Mouse (Mus musculus) kidney, embryonic 14.5 days (tissue): ENCODE measurements at regions not wholly inside any gene's neighbourhood (a gene's known extent, or its start where the extent isn't known, plus 50 kb on each side); places are given as distances from the start of the nearest gene placed in this dataset.

ENCODE experiments used
- ATAC-seq: fragments of 200-750 bp; cut with Nextera tagmentation; 2 replicates; pipeline ENCODE4 v1.8.0; 2017; ENCODE audit warnings: moderate number of reproducible peaks, mild to moderate bottlenecking, moderate TSS enrichment, moderate library complexity; ENCODE audit not compliant: low FRiP score, low TSS enrichment
- H3K27ac ChIP-seq: fragments of 300-500 bp; sonication (generic); 2 replicates; pipeline ENCODE4 v1.5.1; 2014; ENCODE audit warnings: low read depth, mild to moderate bottlenecking, low read length, moderate library complexity, mixed read lengths
- H3K27me3 ChIP-seq: fragments of 300-500 bp; sonication (generic); 2 replicates; pipeline ENCODE4 v1.6.1; 2014; ENCODE audit warnings: mild to moderate bottlenecking, low read length; ENCODE audit not compliant: control insufficient read depth, insufficient read depth
- H3K36me3 ChIP-seq: fragments of 300-500 bp; sonication (generic); 2 replicates; pipeline ENCODE4 v1.6.1; 2014; ENCODE audit warnings: low read length, mixed read lengths; ENCODE audit not compliant: control insufficient read depth, insufficient read depth
- H3K4me1 ChIP-seq: fragments of 300-500 bp; sonication (generic); 2 replicates; pipeline ENCODE4 v1.6.1; 2014; ENCODE audit warnings: low read length, mixed read lengths; ENCODE audit not compliant: control insufficient read depth, insufficient read depth
- H3K4me2 ChIP-seq: fragments of 300-500 bp; sonication (generic); replicated peaks from 2 replicates; pipeline ENCODE4 v1.6.1; 2014; ENCODE audit warnings: low read depth, mild to moderate bottlenecking, low read length
- H3K4me3 ChIP-seq: fragments of 300-500 bp; sonication (generic); 2 replicates; pipeline ENCODE4 v1.5.1; 2014; ENCODE audit warnings: mild to moderate bottlenecking, low read length
- H3K9ac ChIP-seq: fragments of 300-500 bp; sonication (generic); 2 replicates; pipeline ENCODE4 v1.6.1; 2014; ENCODE audit warnings: low read depth, mild to moderate bottlenecking, low read length, moderate library complexity
- H3K9me3 ChIP-seq: fragments of 300-500 bp; sonication (generic); 2 replicates; pipeline ENCODE4 v1.6.1; 2016; ENCODE audit warnings: low read length; ENCODE audit not compliant: control insufficient read depth
- WGBS: fragments of 180-500 bp; shearing (Covaris S2); extraction: QIAGEN DNeasy Blood & Tissue Kit; methylation state at CpG from one replicate; pipeline ENCODE4 v1.1.7; 2014; 5-methylcytosine and 5-hydroxymethylcytosine counted together

- no peak overlapping the region for H3K4me3 ChIP-seq
- no peak overlapping the region for H3K9ac ChIP-seq
- H3K9me3 ChIP-seq = no peaks in the 10 kb centered on the region
- peaks cover 6% of the 10 kb centered on the region; the same call in 1 of the 2 replicates for H3K4me1 ChIP-seq
- no peak for ATAC-seq
- H3K27me3 ChIP-seq = no peaks in the 10 kb centered on the region
- H3K36me3 ChIP-seq = no peaks in the 10 kb centered on the region
- WGBS = 48% methylated on average over 3 of the region's 3 CpGs
- no peak overlapping the region for H3K4me2 ChIP-seq
- no peak overlapping the region for H3K27ac ChIP-seq
Observed at GRCm38 (mm10) chr13:40652916-40653315, 85.3 kb downstream of the Tfap2a start.

- H3K4me2 ChIP-seq = no peak overlapping the region
- no peak overlapping the region for H3K9ac ChIP-seq
- peaks cover 6% of the 10 kb centered on the region; the same call in 1 of the 2 replicates for H3K4me1 ChIP-seq
- 0 out of 2 replicates have a peak, but pooled peaks have one; percentile 43 for ATAC-seq
- H3K4me3 ChIP-seq = no peak overlapping the region
- no peaks in the 10 kb centered on the region for H3K27me3 ChIP-seq
- H3K36me3 ChIP-seq = no peaks in the 10 kb centered on the region
- no peak overlapping the region for H3K27ac ChIP-seq
- H3K9me3 ChIP-seq = no peaks in the 10 kb centered on the region
- 56% methylated on average over 16 of the region's 16 CpGs for WGBS
Observed at GRCm38 (mm10) chr13:40651056-40651455, 87.1 kb downstream of the Tfap2a start.

GRCm38 (mm10) chr13:40650036-40650709 lies 88.0 kb downstream of the Tfap2a start:
- H3K27ac ChIP-seq = no peak overlapping the region
- no peak; the same call in 1 of the 2 replicates for ATAC-seq

GRCm38 (mm10) chr13:40649096-40650035 lies 88.8 kb downstream of the Tfap2a start:
- no peak overlapping the region for H3K4me3 ChIP-seq
- H3K27me3 ChIP-seq = no peaks in the 10 kb centered on the region
- H3K9me3 ChIP-seq = no peaks in the 10 kb centered on the region
- H3K4me2 ChIP-seq = peak overlapping the region; percentile 25; the same call in 1 of the 2 replicates
- peaks cover 6% of the 10 kb centered on the region; the same call in 1 of the 2 replicates for H3K4me1 ChIP-seq
- 34% methylated on average over 10 of the region's 10 CpGs for WGBS
- peak; percentile 72; the same call in 1 of the 2 replicates for ATAC-seq
- no peaks in the 10 kb centered on the region for H3K36me3 ChIP-seq
- H3K9ac ChIP-seq = no peak overlapping the region
- H3K27ac ChIP-seq = no peak overlapping the region

More at GRCm38 (mm10) chr13:40650036-40650709, 88.0 kb downstream of the Tfap2a start:
- H3K4me1 ChIP-seq = peaks cover 6% of the 10 kb centered on the region; the same call in 1 of the 2 replicates
- H3K9me3 ChIP-seq = no peaks in the 10 kb centered on the region
- no peak overlapping the region for H3K4me3 ChIP-seq
- H3K27me3 ChIP-seq = no peaks in the 10 kb centered on the region
- H3K9ac ChIP-seq = no peak overlapping the region
- peak overlapping the region; percentile 25; the same call in 1 of the 2 replicates for H3K4me2 ChIP-seq
- no peaks in the 10 kb centered on the region for H3K36me3 ChIP-seq
- 29% methylated on average over 10 of the region's 10 CpGs for WGBS

- no peak overlapping the region for H3K4me2 ChIP-seq
- H3K9me3 ChIP-seq = no peaks in the 10 kb centered on the region
- no peak overlapping the region for H3K27ac ChIP-seq
- no peaks in the 10 kb centered on the region for H3K36me3 ChIP-seq
- H3K27me3 ChIP-seq = no peaks in the 10 kb centered on the region
- H3K9ac ChIP-seq = no peak overlapping the region
- peaks cover 6% of the 10 kb centered on the region; the same call in 1 of the 2 replicates for H3K4me1 ChIP-seq
- WGBS = 74% methylated on average over 10 of the region's 10 CpGs
- H3K4me3 ChIP-seq = no peak overlapping the region
- ATAC-seq = no peak
Observed at GRCm38 (mm10) chr13:40646131-40646530, 92.0 kb downstream of the Tfap2a start.

GRCm38 (mm10) chr13:40645646-40646045 lies 92.5 kb downstream of the Tfap2a start:
- ATAC-seq = no peak
- no peaks in the 10 kb centered on the region for H3K9me3 ChIP-seq
- H3K4me3 ChIP-seq = no peak overlapping the region
- H3K9ac ChIP-seq = no peak overlapping the region
- WGBS = 58% methylated on average over 3 of the region's 3 CpGs
- no peak overlapping the region for H3K27ac ChIP-seq
- no peak overlapping the region for H3K4me2 ChIP-seq
- H3K27me3 ChIP-seq = no peaks in the 10 kb centered on the region
- H3K36me3 ChIP-seq = no peaks in the 10 kb centered on the region
- H3K4me1 ChIP-seq = peaks cover 6% of the 10 kb centered on the region; the same call in 1 of the 2 replicates

- Histone ChIP-seq H3K4me2 (no peak overlapping the region), H3K4me1 (no peaks in the 10 kb centered on the region), H3K27me3 (no peaks in the 10 kb centered on the region), H3K9ac (no peak overlapping the region), H3K4me3 (no peak overlapping the region), H3K36me3 (no peaks in the 10 kb centered on the region), H3K9me3 (no peaks in the 10 kb centered on the region), H3K27ac (no peak overlapping the region)
- no peak for ATAC-seq
- 55% methylated on average over 6 of the region's 6 CpGs for WGBS
Observed at GRCm38 (mm10) chr13:40642931-40643330, 95.2 kb downstream of the Tfap2a start.

- no peak overlapping the region for H3K4me3 ChIP-seq
- H3K9ac ChIP-seq = no peak overlapping the region
- ATAC-seq = no peak
- H3K9me3 ChIP-seq = no peaks in the 10 kb centered on the region
- H3K4me1 ChIP-seq = no peaks in the 10 kb centered on the region
- H3K36me3 ChIP-seq = no peaks in the 10 kb centered on the region
- 91% methylated on average over 6 of the region's 6 CpGs for WGBS
- H3K4me2 ChIP-seq = no peak overlapping the region
- no peak overlapping the region for H3K27ac ChIP-seq
- no peaks in the 10 kb centered on the region for H3K27me3 ChIP-seq
Observed at GRCm38 (mm10) chr13:40637269-40637668, 100.9 kb downstream of the Tfap2a start.
